Mouse (Mus musculus) embryo, embryonic 11.5 days (tissue): ENCODE results near the gene Zbtb17.
A peak's percentile ranks its signal among the peaks of the same experiment; 100 is the strongest.

Experiments
- DNase-seq: peaks from one replicate; pipeline ENCODE4 v3.0.0-alpha.2; 2012; ENCODE audit warnings: low read depth, low spot score

Zbtb17 gene

GRCm38 (mm10) chr4:141487581-141487980, 43.1 kb downstream of the Zbtb17 start:
- DNase-seq: no peak

- no peak for DNase-seq
Measured at GRCm38 (mm10) chr4:141488670-141489069, 44.2 kb downstream of the Zbtb17 start.

GRCm38 (mm10) chr4:141500637-141501036, 56.2 kb downstream of the Zbtb17 start:
- no peak for DNase-seq

DNA sequence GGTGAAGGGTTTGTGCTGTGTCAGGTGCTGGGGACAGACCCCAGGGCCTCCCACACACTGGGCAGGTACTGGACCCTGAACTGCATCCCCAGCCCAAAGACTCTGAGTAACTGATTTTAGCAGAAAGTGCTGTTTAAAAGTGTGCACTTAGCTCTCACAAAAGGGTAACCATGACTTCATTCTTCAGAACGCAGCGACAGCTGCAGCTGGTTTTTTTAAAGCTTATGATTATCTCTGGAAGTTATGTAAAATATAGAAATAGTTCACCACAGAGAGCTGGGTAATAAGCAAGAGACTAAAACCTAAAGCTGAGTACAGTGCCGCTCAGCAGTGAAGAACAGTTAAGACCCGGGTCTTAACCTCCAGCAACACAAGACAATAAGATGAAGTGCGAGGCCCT, 56.6 kb downstream of the Zbtb17 start:
- DNase-seq: no peak

DNA sequence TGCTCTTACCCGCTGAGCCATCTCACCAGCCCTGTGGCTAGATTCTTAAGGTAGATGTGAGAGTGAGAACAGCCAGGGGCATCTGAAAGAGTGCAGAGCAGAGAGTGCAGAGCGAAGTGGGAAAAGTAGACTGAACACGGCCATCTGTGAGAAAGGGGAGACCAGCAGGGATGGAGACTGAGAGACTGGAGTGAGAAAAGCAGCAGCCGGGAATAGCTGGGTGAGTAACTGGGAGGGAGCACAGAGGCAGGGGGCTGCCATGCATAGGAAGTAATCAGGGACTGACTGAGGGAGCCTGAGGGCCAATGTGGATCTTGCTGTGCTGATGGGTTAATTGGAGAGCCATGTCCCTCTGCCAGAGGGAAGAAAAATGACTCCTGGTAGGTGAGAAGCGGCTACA, 58.3 kb downstream of the Zbtb17 start:
- DNase-seq: no peak

DNA sequence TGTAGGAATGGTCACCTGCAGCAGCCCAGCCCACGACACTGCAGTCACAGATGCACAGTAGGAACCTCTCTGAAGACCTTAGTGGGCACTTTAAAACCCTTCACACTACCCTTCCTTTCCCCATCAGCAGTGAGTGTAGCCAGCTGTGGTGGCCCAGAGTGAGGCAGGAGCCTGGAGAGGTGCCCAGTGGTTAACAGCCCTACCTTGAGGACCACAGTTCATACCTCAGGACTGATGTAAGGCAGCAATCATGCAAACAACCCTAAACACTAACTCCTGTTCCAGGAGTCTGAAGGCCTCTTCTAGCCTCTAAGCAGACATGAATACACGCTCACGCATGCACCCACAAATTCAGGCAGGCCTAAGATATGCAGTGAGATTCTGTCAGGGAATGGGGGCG, 60.0 kb downstream of the Zbtb17 start:
- DNase-seq: no peak

- no peak for DNase-seq
Measured at GRCm38 (mm10) chr4:141505810-141506209, 61.4 kb downstream of the Zbtb17 start.

- DNase-seq: peak; percentile 7
Measured at GRCm38 (mm10) chr4:141506352-141506751, 61.9 kb downstream of the Zbtb17 start.

GRCm38 (mm10) chr4:141506893-141507292, 62.4 kb downstream of the Zbtb17 start:
- no peak for DNase-seq

DNA sequence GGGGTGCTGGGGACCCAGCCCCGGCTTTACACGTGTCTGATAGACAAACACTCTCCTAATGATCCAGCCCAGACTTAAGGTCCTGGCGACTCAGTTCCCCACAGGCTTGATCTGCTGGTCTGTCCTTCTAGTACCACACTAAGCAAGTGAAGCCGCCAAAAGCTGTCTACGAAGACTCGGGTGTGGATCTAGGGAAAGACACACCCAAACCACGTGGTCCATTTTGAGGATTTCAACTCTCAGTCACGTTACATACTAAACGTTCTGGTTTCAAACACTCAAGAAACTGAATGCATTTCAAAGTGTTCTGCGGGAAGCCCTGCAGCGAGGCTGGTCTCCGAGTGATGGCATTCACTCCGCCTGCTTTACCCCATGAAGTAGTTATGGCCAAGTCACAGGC, 66.0 kb downstream of the Zbtb17 start:
- DNase-seq: no peak

- DNase-seq: no peak
Measured at GRCm38 (mm10) chr4:141512145-141512544, 67.7 kb downstream of the Zbtb17 start.

DNA sequence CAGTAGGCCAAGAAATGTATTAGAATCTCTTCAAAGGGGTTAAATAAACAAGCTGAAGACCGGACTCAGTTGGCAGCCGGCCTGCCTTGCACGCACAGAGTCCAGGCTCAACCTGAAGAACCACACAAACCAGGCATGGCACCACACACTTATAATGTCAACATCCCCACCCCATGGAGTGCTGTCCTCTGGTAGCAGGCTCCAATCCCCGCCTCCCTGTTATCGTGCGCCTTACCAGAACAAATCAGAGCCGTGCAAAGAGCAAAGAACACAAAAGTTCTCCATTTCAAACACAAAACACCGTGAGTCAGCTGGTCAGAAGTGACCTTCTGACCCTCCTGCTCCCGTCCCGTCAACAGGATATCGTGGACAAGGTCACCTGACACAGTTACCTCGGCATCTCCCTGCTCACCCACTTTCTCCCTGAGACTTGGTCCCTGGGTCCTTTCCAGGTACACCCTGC, 69.8 kb downstream of the Zbtb17 start:
- no peak for DNase-seq
